Mouse (Mus musculus) megakaryocyte, embryonic 14.5 days (primary cell): ENCODE data around the gene Ptpn14.

Experiments used
- FLI1 ChIP-seq: IDR thresholded peaks from 2 replicates; pipeline ENCODE4 v1.6.1; 2012; ENCODE audit warnings: low read length, inconsistent platforms, mixed read lengths
- GATA1 ChIP-seq: IDR thresholded peaks from 3 replicates; pipeline ENCODE4 v1.6.1; 2012; ENCODE audit warnings: mixed read lengths, low read length, inconsistent platforms, borderline replicate concordance

- TF ChIP-seq GATA1 (no peak), FLI1 (no peak)
Observed at GRCm38 (mm10) chr1:189830391-189830790, 102.3 kb downstream of the Ptpn14 start.
